Mouse (Mus musculus) WW6 (cell line): ENCODE measurements around the gene Mreg.

Experiments
- DNase-seq: peaks from one replicate; pipeline ENCODE4 v3.0.0-alpha.2; 2013; ENCODE audit warnings: low read depth, low spot score

Mreg gene

GRCm38 (mm10) chr1:72196123-72196522 is 16.0 kb downstream of the Mreg start:
- no peak for DNase-seq

GRCm38 (mm10) chr1:72191449-72191848 is 20.7 kb downstream of the Mreg start:
- no peak for DNase-seq

GRCm38 (mm10) chr1:72188142-72188738 is 23.9 kb downstream of the Mreg start:
- DNase-seq: no peak

- DNase-seq: no peak
These were observed 24.6 kb downstream of the Mreg start for GRCm38 (mm10) chr1:72187486-72187885.

GRCm38 (mm10) chr1:72186151-72186550 is 26.0 kb downstream of the Mreg start:
- no peak for DNase-seq

- no peak for DNase-seq
These were observed 28.6 kb downstream of the Mreg start for GRCm38 (mm10) chr1:72183554-72183953.

GRCm38 (mm10) chr1:72182930-72183499 is 29.1 kb downstream of the Mreg start:
- peak; percentile 40 for DNase-seq

GRCm38 (mm10) chr1:72179947-72180346 is 32.2 kb downstream of the Mreg start:
- DNase-seq: no peak

GRCm38 (mm10) chr1:72176239-72176638 is 35.9 kb downstream of the Mreg start:
- DNase-seq: no peak

GRCm38 (mm10) chr1:72174183-72174582 is 37.9 kb downstream of the Mreg start:
- no peak for DNase-seq

GRCm38 (mm10) chr1:72173402-72174051 is 38.6 kb downstream of the Mreg start:
- DNase-seq: no peak

GRCm38 (mm10) chr1:72172788-72173187 is 39.3 kb downstream of the Mreg start:
- peak; percentile 36 for DNase-seq

- DNase-seq: no peak
These were observed 40.9 kb downstream of the Mreg start for GRCm38 (mm10) chr1:72171001-72171860.

- no peak for DNase-seq
These were observed 45.1 kb downstream of the Mreg start for GRCm38 (mm10) chr1:72167024-72167423.

- no peak for DNase-seq
These were observed 45.7 kb downstream of the Mreg start for GRCm38 (mm10) chr1:72166468-72166814.

- peak; percentile 48 for DNase-seq
These were observed 46.2 kb downstream of the Mreg start for GRCm38 (mm10) chr1:72165723-72166467.

- DNase-seq: no peak
These were observed 51.8 kb downstream of the Mreg start for GRCm38 (mm10) chr1:72160321-72160720.

- no peak for DNase-seq
These were observed 67.1 kb downstream of the Mreg start for GRCm38 (mm10) chr1:72145041-72145440.

- no peak for DNase-seq
These were observed 67.7 kb downstream of the Mreg start for GRCm38 (mm10) chr1:72144426-72144825.

GRCm38 (mm10) chr1:72141893-72142480 is 70.1 kb downstream of the Mreg start:
- peak; percentile 76 for DNase-seq

- DNase-seq: no peak
These were observed 76.0 kb downstream of the Mreg start for GRCm38 (mm10) chr1:72136101-72136500.
